ENCODE assay signal across 8 mouse cellular contexts in the genomic region with DNA sequence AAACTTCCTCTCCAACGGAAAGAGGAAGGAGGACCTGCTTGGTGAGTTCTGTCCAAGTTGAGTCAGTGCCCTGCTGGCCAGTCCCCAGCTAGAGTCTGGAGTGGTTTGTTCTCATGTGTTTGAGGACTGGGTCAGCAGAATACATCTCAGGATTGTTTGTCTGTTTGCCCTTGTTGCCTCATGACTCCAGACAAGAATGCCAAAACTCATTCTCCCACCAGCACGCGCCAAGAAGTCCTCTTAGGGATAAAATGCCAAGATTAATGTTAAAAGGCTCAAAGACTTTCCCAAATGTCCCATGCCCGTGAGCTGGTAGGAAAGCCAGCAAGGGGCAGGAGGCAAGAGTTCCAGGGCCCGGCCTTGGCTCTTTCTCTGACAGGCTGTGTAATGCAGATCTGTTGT. TPM values are rescaled to one million over a fixed set of nuclear protein-coding genes. Genes with fewer than 3 reads are reported as not detected.
DNase-seq lines count a peak whose midpoint lies in the region; ATAC-seq and TF ChIP-seq lines count a peak whose summit lies in the region.

No protein-coding gene starts in this region.

- H3K9me3 ChIP-seq in liver, postnatal 0 days (ENCODE audit: low read length) = no peaks in the 10 kb centered on the region

- H3K36me3 ChIP-seq in liver, postnatal 0 days (replicated peaks; ENCODE audit: insufficient read depth, low read length) = no peaks in the 10 kb centered on the region

- WGBS in liver, postnatal 0 days (ENCODE audit: insufficient replicate concordance) = 54% methylated on average over 5 of the region's 5 CpGs

- H3K4me2 ChIP-seq in liver, postnatal 0 days (ENCODE audit: low read depth, low read length) = no peak overlapping the region

- no peaks in the 10 kb centered on the region for H3K27me3 ChIP-seq in liver, postnatal 0 days (ENCODE audit: insufficient read depth, low read length)

- peak; percentile 21 to 64 for DNase-seq in adrenal gland, adult (ENCODE audit: inconsistent age in 2 of 2, low spot score in 1 of 2)
- no peak for DNase-seq in adrenal gland, adult 18-20 months (ENCODE audit: low spot score in 2 of 2)
- DNase-seq in liver = peak; percentile 3
- DNase-seq in liver, postnatal 0 days = no peak
- DNase-seq in heart, adult 8-10 months (ENCODE audit: low spot score) = peak; percentile 63
- no peak for DNase-seq in left cerebral cortex, postnatal 10 days (ENCODE audit: extremely low spot score in 1 of 2, low spot score in 2 of 2)

- H3K27ac ChIP-seq in liver, postnatal 0 days (ENCODE audit: low read depth) = no peak overlapping the region

- no peak overlapping the region for H3K4me3 ChIP-seq in liver, postnatal 0 days (ENCODE audit: low read depth, low read length)

- no peak for TF ChIP-seq CTCF in liver, postnatal 0 days (IDR thresholded peaks at IDR 0.05; ENCODE audit: low read depth)

- no peak overlapping the region for H3K9ac ChIP-seq in liver, postnatal 0 days (replicated peaks)

- H3K4me1 ChIP-seq in liver, postnatal 0 days (ENCODE audit: insufficient read depth) = peaks cover 7% of the 10 kb centered on the region; the same call in 1 of the 2 replicates

- intact Hi-C loops in left cerebral cortex, postnatal 10 days (cut with DNase I) = no loop called here

- no peak for ATAC-seq in liver, postnatal 0 days
- peak; percentile 54; the same call in 1 of the 2 replicates for ATAC-seq in megakaryocyte, adult 5-6 weeks (ENCODE audit: poor library complexity, severe bottlenecking)
- ATAC-seq in inflammation-experienced regulatory T-cells, adult 6 months = no peak

- no peak for TF ChIP-seq EP300 in liver, postnatal 0 days (IDR thresholded peaks at IDR 0.05; ENCODE audit: low read depth)

RNA-seq across cellular contexts. Expression of a gene that starts 14.5 kb away (rescaled TPM):
- 10 to 100 TPM; 14.0 to 15.2 TPM for total RNA-seq in adrenal gland, adult 18-20 months (2021)
- 14.5 and 16.2 TPM in 2 replicates for polyA plus RNA-seq in liver, postnatal 0 days (2015; fragmentation: Nextera tagmentation; extraction: Ambion mirVana)
- 1 to 10 TPM; 4.8 to 5.3 (median 4.9) TPM for total RNA-seq in heart, adult 8-10 months (2022)
- total RNA-seq in megakaryocyte, adult 5-6 weeks (2015) = 40.5 and 45.2 TPM in 2 replicates
- 29.9 and 41.7 TPM in 2 replicates for total RNA-seq in megakaryocyte, adult 5-6 weeks (2017)
- 10 to 100 TPM; 18.9 to 27.2 (median 22.7) TPM for polyA plus RNA-seq in inflammation-experienced regulatory T-cells, adult 6 months (2017; shearing (Covaris generic))
- 10 to 100 TPM in 1 of 2 experiments, 1 to 10 TPM in 1; 9.5 to 12.2 TPM for total RNA-seq in left cerebral cortex, postnatal 10 days (2021)

RNA-seq across cellular contexts. Expression of a gene that starts 24.7 kb away (rescaled TPM):
- 10 to 100 TPM; 10.6 to 11.5 TPM for total RNA-seq in adrenal gland, adult 18-20 months (2021)
- 1.1 and 1.2 TPM in 2 replicates for polyA plus RNA-seq in liver, postnatal 0 days (2015; fragmentation: Nextera tagmentation; extraction: Ambion mirVana)
- 1 to 10 TPM; 3.0 to 5.0 (median 3.8) TPM for total RNA-seq in heart, adult 8-10 months (2022)
- total RNA-seq in megakaryocyte, adult 5-6 weeks (2015) = 3.3 and 4.5 TPM in 2 replicates
- 1.8 and 2.3 TPM in 2 replicates for total RNA-seq in megakaryocyte, adult 5-6 weeks (2017)
- polyA plus RNA-seq in inflammation-experienced regulatory T-cells, adult 6 months (2017; shearing (Covaris generic)) = 1 to 10 TPM in 2 of 3 experiments, under 1 TPM in 1; 0.97 to 1.6 (median 1.5) TPM
- total RNA-seq in left cerebral cortex, postnatal 10 days (2021) = 1 to 10 TPM; 7.4 to 7.6 TPM

RNA-seq across cellular contexts. Expression of a gene that starts 25.1 kb away (rescaled TPM):
- total RNA-seq in adrenal gland, adult 18-20 months (2021) = 10 to 100 TPM in 1 of 2 experiments, 1 to 10 TPM in 1; 8.4 to 10.6 TPM
- 0.14 and 0.18 TPM in 2 replicates for polyA plus RNA-seq in liver, postnatal 0 days (2015; fragmentation: Nextera tagmentation; extraction: Ambion mirVana)
- total RNA-seq in heart, adult 8-10 months (2022) = 1 to 10 TPM in 2 of 4 experiments, under 1 TPM in 2; 0.72 to 1.0 (median 0.86) TPM
- total RNA-seq in megakaryocyte, adult 5-6 weeks (2015) = 0.87 and 1.1 TPM in 2 replicates
- total RNA-seq in megakaryocyte, adult 5-6 weeks (2017) = 0.66 and 0.77 TPM in 2 replicates
- polyA plus RNA-seq in inflammation-experienced regulatory T-cells, adult 6 months (2017; shearing (Covaris generic)) = 1 to 10 TPM in 2 of 3 experiments, under 1 TPM in 1; 0.87 to 2.3 (median 2.3) TPM
- total RNA-seq in left cerebral cortex, postnatal 10 days (2021) = 10 to 100 TPM in 1 of 2 experiments, 1 to 10 TPM in 1; 9.7 to 12.0 TPM

RNA-seq across cellular contexts. Expression of a gene that starts 42.9 kb away (rescaled TPM):
- total RNA-seq in adrenal gland, adult 18-20 months (2021) = 100 to 1,000 TPM; 276 to 365 TPM
- 323 and 339 TPM in 2 replicates for polyA plus RNA-seq in liver, postnatal 0 days (2015; fragmentation: Nextera tagmentation; extraction: Ambion mirVana)
- total RNA-seq in heart, adult 8-10 months (2022) = 100 to 1,000 TPM; 498 to 518 (median 508) TPM
- total RNA-seq in megakaryocyte, adult 5-6 weeks (2015) = 128 and 155 TPM in 2 replicates
- total RNA-seq in megakaryocyte, adult 5-6 weeks (2017) = 225 and 237 TPM in 2 replicates
- polyA plus RNA-seq in inflammation-experienced regulatory T-cells, adult 6 months (2017; shearing (Covaris generic)) = 100 to 1,000 TPM; 178 to 215 (median 183) TPM
- 100 to 1,000 TPM; 254 to 277 TPM for total RNA-seq in left cerebral cortex, postnatal 10 days (2021)

Comparison
In these comparisons a context has a peak if more than half of its experiments do, and no peak if none do; other contexts are left out.
1. DNase-seq: peak in adrenal gland, adult (2 of 2), liver (single experiment) and heart, adult 8-10 months (single experiment); none in adrenal gland, adult 18-20 months (0 of 2), liver, postnatal 0 days (single experiment) and left cerebral cortex, postnatal 10 days (0 of 2).
2. RNA of a gene that starts 25.1 kb away (total RNA-seq): 9.7 to 12.0 TPM in left cerebral cortex, postnatal 10 days and 8.4 to 10.6 TPM in adrenal gland, adult 18-20 months; 0.66 to 1.1 TPM in megakaryocyte, adult 5-6 weeks and 0.72 to 1.0 TPM in heart, adult 8-10 months; every median in the first group is over 4 times any median in the second.